Mouse (Mus musculus) layer of hippocampus, adult 9-11 months (tissue): Measurements from ENCODE around the gene Chrnb4.

Source experiments
- DNase-seq: peaks from one replicate; pipeline ENCODE4 v3.0.0; 2022

Gene Chrnb4

DNA sequence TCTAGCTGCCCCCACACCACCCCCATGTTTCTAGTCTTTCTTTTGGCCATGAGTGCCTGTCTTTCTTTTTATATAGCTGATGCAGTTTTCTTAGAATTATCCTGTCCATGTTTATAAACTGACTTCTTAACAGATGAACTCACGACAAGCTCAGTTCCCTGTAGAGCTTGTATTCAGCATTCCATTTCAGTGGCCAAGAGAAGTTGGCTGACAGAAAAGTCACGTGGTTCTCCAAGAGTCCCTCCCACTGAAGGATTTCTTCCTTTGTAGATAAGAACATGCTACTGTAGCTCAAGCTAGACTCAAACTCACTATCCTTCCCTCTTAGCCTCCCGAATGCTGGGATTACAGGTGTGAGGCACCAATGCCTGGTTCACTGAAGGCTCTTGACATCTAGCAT lies 31.7 kb downstream of the Chrnb4 start:
- DNase-seq: no peak

DNA sequence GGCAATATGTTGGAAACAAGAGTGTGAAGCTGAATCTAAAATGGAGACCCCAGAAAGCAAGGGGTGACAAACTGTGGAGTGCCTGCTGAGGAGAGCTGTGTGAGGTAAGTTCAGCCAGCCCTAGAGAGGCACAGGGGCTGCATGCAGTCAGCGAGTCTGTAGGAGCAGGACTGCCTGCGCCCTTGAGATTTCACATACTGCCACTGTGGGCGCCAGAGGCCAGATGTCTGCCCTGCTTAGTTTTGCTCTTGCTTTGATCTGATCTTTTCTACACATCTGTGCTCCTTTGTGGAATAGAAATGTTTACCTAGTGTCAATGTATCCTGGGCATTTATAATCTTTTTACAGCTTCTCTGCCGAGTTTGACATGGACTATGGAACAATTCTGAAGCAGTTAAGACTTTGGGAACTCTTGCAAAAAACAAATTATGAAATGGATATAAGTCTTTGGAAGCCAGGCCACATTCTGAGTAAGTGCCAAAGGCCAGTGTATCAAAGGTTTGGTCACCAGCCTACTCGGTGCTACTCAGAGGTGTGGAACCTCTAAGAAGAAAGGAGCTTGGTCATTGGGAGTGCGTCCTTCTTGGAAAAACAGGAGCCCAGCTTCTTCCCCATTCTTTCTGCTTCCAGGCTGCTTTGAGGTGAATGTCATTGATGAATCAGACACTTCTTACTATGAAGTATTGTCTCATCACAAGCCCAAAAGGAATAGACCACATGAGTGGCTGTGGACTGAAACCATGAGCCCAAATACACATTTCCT lies 37.8 kb downstream of the Chrnb4 start:
- DNase-seq: no peak

DNA sequence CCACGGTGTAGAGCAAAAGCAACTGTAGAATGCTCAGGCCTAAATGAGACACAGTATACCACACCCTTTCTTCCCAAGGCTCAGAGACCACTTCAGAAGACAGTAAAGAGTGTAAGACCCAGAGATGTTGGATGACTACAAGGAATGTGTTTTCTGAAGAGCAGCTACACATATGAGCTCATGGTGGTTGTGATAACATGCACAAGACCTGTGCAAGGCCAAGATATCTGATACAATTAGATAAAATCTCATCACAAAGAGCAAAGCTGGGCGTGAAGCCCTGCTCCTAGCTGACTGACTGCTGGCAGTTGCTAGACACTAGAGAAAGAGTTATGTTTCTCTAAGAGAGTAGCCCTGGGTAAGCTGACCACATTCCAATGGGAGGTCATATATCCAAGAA lies 38.9 kb downstream of the Chrnb4 start:
- DNase-seq: no peak

DNA sequence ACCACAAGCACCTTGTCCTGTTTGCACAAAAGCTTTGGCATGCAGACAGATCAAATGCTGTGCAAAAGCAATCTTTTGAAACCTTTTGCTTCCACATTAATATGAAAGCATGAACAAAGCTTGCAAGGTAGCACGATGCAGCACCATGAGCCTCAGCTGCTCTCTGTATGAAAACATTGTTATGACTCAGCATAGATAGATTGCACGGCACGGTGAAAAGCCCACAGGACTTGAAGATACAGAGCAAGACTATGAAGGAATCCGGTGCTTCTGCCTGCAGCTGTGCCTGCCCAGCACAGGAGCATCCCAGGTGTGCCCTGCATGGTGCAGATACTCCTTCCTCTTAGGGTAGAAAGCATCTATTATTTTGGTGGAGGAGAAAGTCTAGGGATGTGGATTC lies 45.0 kb downstream of the Chrnb4 start:
- no peak for DNase-seq

DNA sequence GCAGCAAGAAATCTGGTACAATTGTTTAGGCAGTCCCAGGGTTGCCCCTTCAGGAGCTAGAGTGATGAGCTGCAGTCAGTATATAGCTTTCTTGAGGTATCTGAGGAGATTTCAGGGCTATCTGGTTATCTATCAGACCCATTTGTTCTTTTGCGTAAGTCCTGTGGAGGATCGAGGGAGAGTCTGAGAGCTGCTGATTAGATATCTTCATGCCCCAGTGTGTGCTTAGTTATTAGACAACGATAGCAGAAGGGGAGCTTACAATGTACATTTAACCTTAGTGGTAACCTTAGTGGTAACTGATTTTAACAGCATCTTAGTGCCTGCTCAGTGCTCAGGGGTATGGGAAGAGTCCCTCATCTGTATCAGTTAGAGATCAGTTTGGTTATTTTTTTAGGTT lies 52.9 kb downstream of the Chrnb4 start:
- DNase-seq: no peak

DNA sequence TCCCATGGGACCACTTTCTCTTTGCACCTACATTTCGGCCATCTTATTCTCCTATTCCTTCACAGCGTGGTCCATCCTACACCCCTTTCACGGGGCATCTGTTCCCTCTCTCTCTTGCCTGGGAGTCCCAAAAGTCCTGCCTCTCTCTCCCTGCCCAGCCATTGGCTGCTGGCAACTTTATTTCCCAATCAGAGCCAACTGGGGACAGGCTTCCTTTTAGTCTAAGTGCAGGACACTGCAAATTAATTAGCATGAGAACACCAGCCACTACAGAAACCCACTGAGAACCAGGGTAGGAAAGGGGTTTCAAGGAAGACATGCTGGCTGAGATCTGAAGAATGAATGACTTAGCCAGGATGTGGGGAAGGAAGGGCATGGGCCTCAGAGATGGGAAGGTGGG lies 54.2 kb downstream of the Chrnb4 start:
- DNase-seq: no peak

DNA sequence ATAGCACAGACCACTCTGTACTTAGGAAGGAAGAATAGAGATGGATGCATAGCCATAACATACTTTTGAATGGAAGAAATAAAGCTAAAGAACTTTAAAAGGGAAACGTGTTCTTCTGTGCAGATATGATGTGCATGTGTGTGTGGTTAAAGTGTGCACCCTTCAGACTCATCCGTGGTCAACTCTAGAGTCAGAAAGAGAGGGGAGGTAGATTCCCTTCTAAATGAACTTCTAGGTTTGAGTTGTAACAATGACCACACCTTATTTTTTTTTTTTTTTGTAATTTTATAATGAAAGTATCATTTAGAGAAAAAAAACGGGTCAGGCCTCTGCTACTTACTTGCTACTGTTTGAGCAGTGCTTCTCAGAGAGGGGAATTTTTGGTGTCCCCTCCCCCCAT lies 58.2 kb downstream of the Chrnb4 start:
- no peak for DNase-seq

DNA sequence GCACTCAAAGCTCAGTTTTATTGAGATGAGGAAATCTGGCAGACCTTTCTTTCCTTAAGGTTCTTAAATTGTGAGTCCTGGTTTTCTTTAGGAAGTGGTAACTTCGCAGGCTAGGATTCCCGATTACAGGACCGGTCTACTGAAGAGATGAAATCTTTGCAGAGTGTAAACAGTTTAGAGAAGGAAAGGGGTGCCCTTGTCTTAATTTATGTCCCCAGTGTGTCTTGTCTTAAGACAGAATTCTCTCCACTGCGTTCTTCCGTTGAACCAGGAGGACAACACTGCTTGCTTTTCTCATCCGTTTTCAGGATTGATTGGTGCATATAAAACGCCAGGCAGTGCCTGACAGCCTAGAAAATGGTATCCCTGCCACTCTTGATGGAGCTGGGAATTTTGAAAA lies 66.2 kb downstream of the Chrnb4 start:
- DNase-seq: no peak

DNA sequence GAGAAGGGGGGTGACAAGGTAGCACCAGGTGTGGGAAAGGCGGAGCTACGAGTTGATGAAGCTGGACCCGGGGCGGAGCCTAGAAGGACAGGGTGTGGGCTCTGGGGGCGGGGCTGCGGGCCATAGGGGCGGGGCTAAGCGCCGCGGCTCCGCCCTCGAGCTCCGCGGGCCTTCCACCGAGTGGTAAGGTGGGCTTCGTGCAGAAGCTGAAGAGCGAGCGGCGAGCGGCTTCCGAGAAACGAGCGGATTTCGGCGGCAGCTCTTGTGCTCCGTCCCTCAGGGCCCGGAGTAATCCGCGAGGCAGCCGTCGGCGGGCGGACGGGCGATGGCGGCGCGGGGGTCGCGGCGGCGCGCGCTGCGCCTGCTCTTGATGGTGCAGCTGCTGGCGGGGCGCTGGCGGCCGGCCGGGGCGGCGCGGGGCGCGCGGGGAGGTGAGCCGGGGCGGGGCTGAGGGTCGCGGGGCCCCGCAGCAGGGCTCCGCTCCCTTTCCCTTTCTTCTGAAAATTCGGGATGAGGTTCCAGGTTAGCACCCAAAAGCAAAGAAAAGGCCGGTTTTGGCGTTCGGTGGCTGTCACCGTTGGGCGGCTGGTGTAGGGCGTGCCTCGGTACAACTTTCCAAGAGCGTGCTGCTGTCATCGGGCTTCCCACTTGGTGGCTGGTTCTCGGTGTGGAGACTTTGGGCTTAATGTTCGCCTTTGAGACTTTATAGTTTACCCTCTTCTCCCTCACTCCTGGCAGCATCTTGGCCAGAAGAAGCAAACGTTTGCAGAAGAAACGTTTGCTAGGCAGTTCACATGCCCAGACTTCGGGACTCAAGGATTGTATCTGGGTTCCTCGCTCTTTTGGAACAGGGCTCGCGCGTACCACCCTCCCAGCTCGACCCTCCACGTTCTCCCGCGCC lies 67.0 kb downstream of the Chrnb4 start:
- no peak for DNase-seq

DNA sequence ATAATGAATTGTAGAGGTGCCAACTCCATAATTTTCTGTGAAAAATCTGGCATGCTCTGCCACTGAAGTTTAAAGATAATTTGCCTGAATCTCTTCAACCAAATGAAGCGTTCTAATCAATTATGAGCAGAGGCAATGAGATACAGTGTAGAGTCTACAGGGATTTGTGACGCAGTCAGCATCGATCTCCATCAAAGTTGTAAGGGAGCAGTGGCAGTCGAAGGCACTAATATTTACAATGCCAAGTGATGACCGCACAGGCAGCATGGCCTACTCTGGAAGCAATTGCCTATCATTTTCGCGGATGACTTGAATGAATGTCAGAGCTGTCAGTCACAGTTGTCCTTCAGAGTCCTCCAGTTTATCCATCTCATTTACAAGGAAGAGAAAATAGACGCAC lies 67.9 kb downstream of the Chrnb4 start, which contains the start of gene Chrna5:
Chrna5 (plus strand) TSS at position 207 of the 400 bp plus-strand sequence.
- DNase-seq: no peak
